Mouse (Mus musculus): ENCODE data around the gene Togaram2. TPM values are rescaled to one million over a fixed set of nuclear protein-coding genes. Genes with fewer than 3 reads are reported as not detected.
A peak's percentile ranks its signal among the peaks of the same experiment; 100 is the strongest.
"Not testable (repeated sequence)": the region's sequence is repeated elsewhere in the genome, so short reads cannot be mapped to it uniquely, and the experiment has no call there.

The Togaram2 gene
- 0.22 and 0.52 TPM in 2 replicates for polyA plus RNA-seq (2015; fragmentation: Nextera tagmentation; extraction: Ambion mirVana)

DNA sequence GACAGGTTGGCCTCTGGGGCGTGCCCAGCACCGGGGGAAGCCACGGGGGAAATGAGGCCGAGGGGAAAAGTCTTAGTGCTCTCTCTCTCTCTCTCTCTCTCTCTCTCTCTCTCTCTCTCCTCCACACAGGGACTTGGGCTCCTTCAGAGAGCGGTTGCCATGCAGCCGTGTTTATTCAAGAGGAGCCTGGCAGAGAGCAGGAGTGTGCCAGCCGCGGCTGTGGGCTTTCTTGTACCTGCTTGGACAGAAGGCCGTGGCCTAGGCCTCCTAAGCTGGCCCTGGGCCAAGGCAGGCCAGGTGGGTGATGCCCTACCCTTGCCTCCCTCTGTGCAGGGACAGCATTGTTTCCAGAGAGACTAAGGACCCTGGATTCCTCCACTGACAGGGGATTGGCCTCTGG, at the start of gene Togaram2:
Gene Togaram2, plus strand, starts transcription at position 170 of the 400 bp plus-strand sequence.
- H3K27ac ChIP-seq: no peak within 1 kb of the TSS
- H3K9me3 ChIP-seq (replicated peaks): no peaks in the 10 kb centered on the region; the same call in 1 of the 2 replicates
- no peak within 1 kb of the TSS for H3K9ac ChIP-seq
- 0 out of 2 replicates have a peak, but pooled peaks have one; percentile 11 for ATAC-seq
- peaks cover 15% of the 10 kb centered on the region for H3K4me1 ChIP-seq
- no peaks in the 10 kb centered on the region for H3K27me3 ChIP-seq
- no peak within 1 kb of the TSS for H3K4me2 ChIP-seq
- H3K4me3 ChIP-seq: no peak within 1 kb of the TSS
- no peaks in the 10 kb centered on the region for H3K36me3 ChIP-seq (ENCODE audit: poor library complexity, severe bottlenecking)
- 45% methylated on average over 9 of the region's 9 CpGs for WGBS

DNA sequence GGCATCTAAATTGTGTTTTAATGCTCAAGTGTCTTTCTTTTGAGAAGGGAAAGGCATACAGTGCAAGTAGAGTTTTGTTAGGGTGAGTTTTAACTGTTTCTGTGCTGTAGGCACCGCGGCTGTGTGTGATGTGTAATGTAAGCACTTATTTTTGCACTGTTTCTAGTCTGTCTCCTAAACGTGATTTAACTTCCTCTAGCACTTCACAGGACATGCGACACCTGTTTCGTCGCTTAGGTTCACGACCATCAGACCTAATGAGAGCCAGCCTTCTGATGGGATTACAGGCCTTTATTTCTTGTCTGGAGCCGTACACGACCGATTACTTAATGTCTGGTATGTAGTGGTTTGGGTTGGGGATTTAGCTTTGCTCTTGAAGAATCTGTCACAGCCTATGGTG, 41.3 kb upstream of the Togaram2 start:
- H3K36me3 ChIP-seq (ENCODE audit: poor library complexity, severe bottlenecking): peaks cover 85% of the 10 kb centered on the region

DNA sequence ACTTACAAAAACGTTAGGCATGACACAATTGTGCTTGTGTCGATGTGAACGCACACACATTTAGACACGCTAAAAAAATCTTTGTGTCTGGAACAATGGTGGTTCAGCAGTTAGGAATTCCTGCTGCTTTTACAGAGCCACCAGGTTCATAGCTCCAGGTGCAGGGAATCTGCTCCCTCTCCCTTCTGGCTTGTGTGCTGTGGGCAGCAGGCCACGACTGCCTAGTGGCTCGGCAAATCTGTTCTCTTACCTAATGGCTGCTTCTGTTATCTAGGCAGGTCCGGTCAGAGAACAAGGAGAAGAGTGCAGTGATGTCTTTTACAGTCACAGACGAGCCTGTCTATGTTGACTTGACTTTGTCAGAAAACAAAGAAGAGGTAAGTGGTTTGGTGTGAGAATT, 39.7 kb upstream of the Togaram2 start:
- no peak for ATAC-seq
- H3K27me3 ChIP-seq: no peaks in the 10 kb centered on the region
- WGBS: 88% methylated on average over 8 of the region's 8 CpGs
- no peak overlapping the region for H3K27ac ChIP-seq
- no peak overlapping the region for H3K4me3 ChIP-seq
- H3K36me3 ChIP-seq (ENCODE audit: poor library complexity, severe bottlenecking): peaks cover 86% of the 10 kb centered on the region
- no peak overlapping the region for H3K4me2 ChIP-seq
- H3K4me1 ChIP-seq: no peaks in the 10 kb centered on the region
- no peaks in the 10 kb centered on the region for H3K9me3 ChIP-seq (replicated peaks)
- no peak overlapping the region for H3K9ac ChIP-seq

More for the DNA sequence above, 41.3 kb upstream of the Togaram2 start:
- WGBS: 89% methylated on average over 10 of the region's 10 CpGs
- H3K9me3 ChIP-seq (replicated peaks): no peaks in the 10 kb centered on the region
- no peak overlapping the region for H3K4me3 ChIP-seq
- H3K27me3 ChIP-seq: no peaks in the 10 kb centered on the region
- H3K4me1 ChIP-seq: no peaks in the 10 kb centered on the region
- H3K27ac ChIP-seq: no peak overlapping the region
- no peak overlapping the region for H3K4me2 ChIP-seq
- no peak overlapping the region for H3K9ac ChIP-seq
- no peak for ATAC-seq

DNA sequence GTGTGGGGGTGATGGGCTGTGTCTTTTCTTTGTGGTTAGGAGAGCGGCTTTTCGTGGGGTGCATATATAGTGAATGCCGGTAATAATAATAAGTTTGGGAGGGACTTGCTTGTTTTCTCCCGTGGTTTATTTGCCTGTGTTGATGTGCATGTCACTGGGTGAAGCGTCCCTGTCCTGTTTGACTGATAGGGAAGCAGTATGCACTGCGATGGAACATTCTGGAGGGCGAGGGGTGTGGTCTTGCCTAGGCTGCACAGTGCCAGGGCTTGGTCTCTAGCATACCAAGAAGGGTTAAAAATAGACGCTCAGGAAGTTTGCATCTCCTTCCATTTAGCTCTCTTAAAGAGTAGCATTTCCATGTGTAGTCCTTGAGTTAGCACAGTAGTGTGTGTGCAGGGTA, 36.3 kb upstream of the Togaram2 start:
- WGBS: 93% methylated on average over 8 of the region's 8 CpGs
- no peak overlapping the region for H3K4me2 ChIP-seq
- H3K9ac ChIP-seq: no peak overlapping the region
- no peak overlapping the region for H3K4me3 ChIP-seq
- no peaks in the 10 kb centered on the region for H3K4me1 ChIP-seq
- H3K27ac ChIP-seq: no peak overlapping the region
- H3K27me3 ChIP-seq: no peaks in the 10 kb centered on the region
- ATAC-seq: no peak
- peaks cover 91% of the 10 kb centered on the region for H3K36me3 ChIP-seq (ENCODE audit: poor library complexity, severe bottlenecking)
- H3K9me3 ChIP-seq (replicated peaks): no peaks in the 10 kb centered on the region

DNA sequence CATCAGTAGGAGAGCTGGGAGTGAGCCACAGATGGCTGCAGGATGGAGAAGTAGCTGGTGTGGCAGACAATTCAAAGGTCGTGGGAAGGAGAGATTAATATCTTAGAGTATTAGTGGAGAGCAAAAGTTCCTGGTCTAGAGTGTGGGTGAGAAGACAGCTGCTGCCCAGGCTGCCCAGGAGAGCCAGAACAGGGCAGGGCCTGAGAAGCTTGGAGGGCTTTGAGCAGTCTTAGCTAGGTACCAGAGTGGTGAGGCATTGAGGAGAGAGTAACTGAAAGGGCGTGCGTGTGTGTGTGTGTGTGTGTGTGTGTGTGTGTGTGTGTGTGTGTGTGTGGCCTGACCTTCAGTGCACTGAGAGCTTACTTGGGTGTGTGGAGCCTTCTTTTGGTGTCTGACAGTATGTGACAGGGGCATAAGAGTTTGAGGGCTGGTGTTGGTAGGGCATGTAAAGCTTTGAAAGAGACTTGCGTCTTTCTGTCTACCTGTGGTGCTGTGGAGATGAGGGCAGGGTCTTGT, 35.3 kb upstream of the Togaram2 start:
- Histone ChIP-seq H3K36me3 (ENCODE audit: poor library complexity, severe bottlenecking) (peaks cover 94% of the 10 kb centered on the region), H3K9ac (no peak overlapping the region), H3K4me2 (no peak overlapping the region), H3K4me3 (no peak overlapping the region), H3K27ac (no peak overlapping the region), H3K27me3 (no peaks in the 10 kb centered on the region), H3K4me1 (no peaks in the 10 kb centered on the region), H3K9me3 (replicated peaks) (no peaks in the 10 kb centered on the region)
- no peak for ATAC-seq
- 97% methylated on average over 3 of the region's 4 CpGs for WGBS

DNA sequence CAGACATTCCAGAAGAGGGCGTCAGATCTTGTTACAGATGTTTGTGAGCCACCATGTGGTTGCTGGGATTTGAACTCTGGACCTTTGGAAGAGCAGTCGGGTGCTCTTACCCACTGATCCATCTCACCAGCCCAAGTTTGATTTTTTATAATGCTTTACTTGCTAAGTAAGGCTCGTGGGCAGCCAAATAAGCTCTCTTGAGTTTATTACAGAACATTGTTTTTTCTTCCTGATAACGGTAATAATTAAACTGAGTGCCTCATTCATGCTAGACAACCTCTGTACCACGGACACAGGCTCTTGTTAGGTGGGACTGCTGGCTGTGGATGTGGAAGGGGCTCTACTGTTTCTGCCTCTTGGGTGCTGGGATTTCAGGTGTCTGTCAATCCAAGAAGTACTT, 34.0 kb upstream of the Togaram2 start:
- not testable (repeated sequence) for H3K4me3 ChIP-seq; H3K9me3 ChIP-seq (replicated peaks); H3K4me2 ChIP-seq; H3K27ac ChIP-seq; H3K9ac ChIP-seq; ATAC-seq; H3K27me3 ChIP-seq; H3K4me1 ChIP-seq
- 83% methylated on average over 5 of the region's 5 CpGs for WGBS
- H3K36me3 ChIP-seq (ENCODE audit: poor library complexity, severe bottlenecking): peaks cover 89% of the 10 kb centered on the region

DNA sequence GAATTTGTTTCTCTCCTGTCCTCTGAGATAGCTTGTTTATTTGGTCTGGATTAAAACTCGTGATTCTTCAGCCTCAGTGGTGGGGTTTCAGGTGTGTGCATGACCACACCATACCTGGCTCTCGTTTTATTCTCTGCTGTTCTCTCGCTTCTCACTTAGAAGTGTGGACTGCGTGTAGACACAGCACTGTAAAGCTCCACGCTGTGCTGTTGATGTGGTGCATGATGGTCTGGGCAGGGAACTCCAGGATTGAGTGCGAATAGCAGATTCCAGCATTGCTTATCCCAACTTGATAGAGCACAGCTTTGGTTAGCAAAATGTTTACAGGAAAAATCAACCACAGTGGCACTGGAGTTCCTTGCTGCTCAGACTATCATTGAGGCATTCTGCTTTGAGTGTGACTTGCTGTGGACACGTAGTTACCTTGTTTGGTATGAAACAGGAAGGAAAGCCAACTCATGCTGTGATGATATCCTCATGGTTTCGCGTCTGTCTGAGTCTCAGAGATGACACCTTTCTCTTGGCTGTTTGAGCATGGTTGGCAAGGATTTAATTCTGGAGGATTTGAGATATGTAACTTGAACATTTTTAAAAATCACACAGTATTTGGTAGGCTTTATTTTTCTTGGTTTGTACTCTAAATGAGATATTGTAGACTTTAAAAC, 32.5 kb upstream of the Togaram2 start:
- Histone ChIP-seq H3K27ac (no peak overlapping the region), H3K4me1 (no peaks in the 10 kb centered on the region), H3K9me3 (replicated peaks) (no peaks in the 10 kb centered on the region), H3K27me3 (no peaks in the 10 kb centered on the region), H3K4me3 (no peak overlapping the region), H3K9ac (no peak overlapping the region), H3K4me2 (no peak overlapping the region), H3K36me3 (ENCODE audit: poor library complexity, severe bottlenecking) (peaks cover 87% of the 10 kb centered on the region)
- no peak for ATAC-seq
- WGBS: 90% methylated on average over 9 of the region's 9 CpGs

DNA sequence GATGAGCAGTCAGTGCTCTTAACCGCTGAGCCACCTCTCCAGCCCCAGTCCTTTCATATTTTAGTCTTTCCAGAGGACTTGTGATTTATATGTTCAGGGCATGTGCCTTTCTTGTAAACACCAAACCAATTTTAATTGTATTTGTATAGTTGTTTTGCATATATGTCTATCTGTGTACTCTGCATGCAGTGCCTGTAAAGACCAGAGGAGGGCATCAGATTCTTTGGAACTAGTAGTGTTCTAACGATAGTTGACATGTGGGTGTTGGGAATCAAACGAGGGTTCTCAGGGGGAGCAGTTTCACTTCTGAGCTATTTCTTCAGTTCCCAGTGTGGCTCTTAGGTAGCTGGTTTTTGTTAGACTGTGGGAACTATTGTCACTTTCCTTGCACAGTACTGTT, 30.9 kb upstream of the Togaram2 start:
- Histone ChIP-seq H3K4me3 (no peak overlapping the region), H3K27me3 (no peaks in the 10 kb centered on the region), H3K4me1 (no peaks in the 10 kb centered on the region), H3K36me3 (ENCODE audit: poor library complexity, severe bottlenecking) (peaks cover 83% of the 10 kb centered on the region), H3K27ac (no peak overlapping the region), H3K9ac (no peak overlapping the region), H3K9me3 (replicated peaks) (no peaks in the 10 kb centered on the region), H3K4me2 (no peak overlapping the region)
- 95% methylated on average over 3 of the region's 3 CpGs for WGBS
- ATAC-seq: no peak

DNA sequence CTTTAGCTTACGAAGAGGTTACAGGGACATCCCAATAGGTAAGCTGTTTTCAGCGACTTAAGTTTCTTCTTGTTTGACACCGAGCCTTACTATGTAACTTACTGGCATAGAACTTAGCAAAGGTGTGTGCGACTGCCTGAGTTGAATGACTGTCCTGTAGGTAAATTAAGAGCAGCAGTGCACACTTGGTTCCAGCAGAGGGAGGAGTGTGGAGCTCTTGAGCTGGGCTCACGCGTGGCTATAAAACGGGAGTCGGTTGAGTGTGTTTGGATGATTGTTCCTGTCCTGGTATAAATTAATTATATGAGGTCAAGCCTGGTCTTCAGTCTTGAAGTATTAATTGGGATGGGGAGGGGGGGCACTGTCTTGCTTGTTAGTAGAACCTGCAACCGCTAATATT, 23.1 kb upstream of the Togaram2 start:
- Histone ChIP-seq H3K9me3 (replicated peaks) (no peaks in the 10 kb centered on the region), H3K4me3 (no peak overlapping the region), H3K4me1 (no peaks in the 10 kb centered on the region), H3K9ac (no peak overlapping the region), H3K27ac (no peak overlapping the region), H3K36me3 (ENCODE audit: poor library complexity, severe bottlenecking) (peaks cover 71% of the 10 kb centered on the region), H3K4me2 (no peak overlapping the region), H3K27me3 (no peaks in the 10 kb centered on the region)
- no peak for ATAC-seq
- 94% methylated on average over 9 of the region's 9 CpGs for WGBS

DNA sequence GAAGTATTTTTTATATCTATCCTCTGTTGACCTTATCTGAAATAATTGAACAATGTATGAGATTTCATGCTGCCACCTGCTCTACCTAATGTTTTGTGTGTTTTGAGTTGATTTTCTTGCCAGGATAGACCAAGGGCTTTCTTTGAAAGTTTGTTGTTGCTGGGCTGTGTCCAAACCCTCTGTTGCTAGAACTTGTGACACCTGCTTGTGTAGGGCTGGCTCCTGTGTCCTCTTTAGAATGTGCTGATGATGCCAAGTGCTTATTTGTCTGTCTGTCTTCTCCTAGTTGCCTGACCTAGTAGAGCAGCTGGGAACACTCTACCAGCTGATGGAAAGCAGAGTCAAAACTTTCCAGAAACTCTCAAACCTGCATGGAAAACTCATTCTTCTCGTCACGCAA, 20.6 kb upstream of the Togaram2 start:
- 88% methylated on average over 2 of the region's 2 CpGs for WGBS
- peaks cover 68% of the 10 kb centered on the region for H3K36me3 ChIP-seq (ENCODE audit: poor library complexity, severe bottlenecking)
- no peaks in the 10 kb centered on the region for H3K4me1 ChIP-seq
- H3K27ac ChIP-seq: no peak overlapping the region
- no peaks in the 10 kb centered on the region for H3K9me3 ChIP-seq (replicated peaks)
- no peak overlapping the region for H3K9ac ChIP-seq
- no peak for ATAC-seq
- H3K4me3 ChIP-seq: no peak overlapping the region
- no peak overlapping the region for H3K4me2 ChIP-seq
- H3K27me3 ChIP-seq: no peaks in the 10 kb centered on the region

DNA sequence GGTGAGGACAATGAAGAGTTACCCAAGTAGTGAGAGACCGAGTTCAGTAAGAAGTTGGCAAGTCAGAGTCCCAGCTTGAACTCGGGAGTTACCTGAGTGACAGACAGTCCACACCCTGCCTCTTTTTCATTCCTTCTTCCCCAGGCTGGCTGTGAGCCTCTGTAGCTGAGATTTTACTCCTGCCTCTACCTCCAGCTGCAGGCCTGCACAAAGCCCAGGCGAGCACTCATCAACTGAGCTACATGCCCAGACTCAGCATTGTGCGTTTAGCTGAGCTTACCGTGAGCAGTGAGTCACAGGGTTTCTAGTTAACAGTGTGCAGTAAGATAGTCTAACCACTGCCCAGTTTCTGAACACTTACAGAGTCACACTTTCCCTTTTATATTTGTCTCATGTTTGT, 20.1 kb upstream of the Togaram2 start:
- no peaks in the 10 kb centered on the region for H3K4me1 ChIP-seq
- no peaks in the 10 kb centered on the region for H3K9me3 ChIP-seq (replicated peaks)
- no peak overlapping the region for H3K4me3 ChIP-seq
- WGBS: 90% methylated on average over 5 of the region's 5 CpGs
- H3K27me3 ChIP-seq: no peaks in the 10 kb centered on the region
- H3K36me3 ChIP-seq (ENCODE audit: poor library complexity, severe bottlenecking): peaks cover 71% of the 10 kb centered on the region
- no peak overlapping the region for H3K4me2 ChIP-seq
- H3K27ac ChIP-seq: no peak overlapping the region
- H3K9ac ChIP-seq: no peak overlapping the region
- ATAC-seq: no peak

DNA sequence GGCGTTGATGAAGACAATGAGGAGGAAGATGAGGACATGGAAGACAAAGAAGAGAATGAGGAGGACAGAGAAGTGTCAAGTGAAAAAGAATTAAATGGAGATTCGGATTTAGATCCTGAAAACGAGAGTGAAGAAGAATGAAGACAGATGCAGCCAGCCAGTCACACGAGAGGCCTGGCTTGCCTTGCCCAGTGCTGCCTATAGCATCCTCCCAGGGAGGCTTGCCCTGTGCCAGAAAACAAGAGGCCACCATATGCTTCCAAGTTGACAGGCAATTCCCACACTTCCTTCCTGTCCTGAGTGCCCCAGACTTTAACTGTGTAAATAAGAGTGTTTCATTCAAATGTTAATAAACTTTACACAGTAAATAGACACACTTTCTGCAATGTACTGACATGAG, 15.5 kb upstream of the Togaram2 start:
- no peaks in the 10 kb centered on the region for H3K4me1 ChIP-seq
- no peak overlapping the region for H3K9ac ChIP-seq
- H3K27me3 ChIP-seq: no peaks in the 10 kb centered on the region
- no peak overlapping the region for H3K4me2 ChIP-seq
- peaks cover 42% of the 10 kb centered on the region for H3K36me3 ChIP-seq (ENCODE audit: poor library complexity, severe bottlenecking)
- no peaks in the 10 kb centered on the region for H3K9me3 ChIP-seq (replicated peaks)
- ATAC-seq: no peak
- H3K4me3 ChIP-seq: no peak overlapping the region
- no peak overlapping the region for H3K27ac ChIP-seq
- 80% methylated on average over 4 of the region's 4 CpGs for WGBS

DNA sequence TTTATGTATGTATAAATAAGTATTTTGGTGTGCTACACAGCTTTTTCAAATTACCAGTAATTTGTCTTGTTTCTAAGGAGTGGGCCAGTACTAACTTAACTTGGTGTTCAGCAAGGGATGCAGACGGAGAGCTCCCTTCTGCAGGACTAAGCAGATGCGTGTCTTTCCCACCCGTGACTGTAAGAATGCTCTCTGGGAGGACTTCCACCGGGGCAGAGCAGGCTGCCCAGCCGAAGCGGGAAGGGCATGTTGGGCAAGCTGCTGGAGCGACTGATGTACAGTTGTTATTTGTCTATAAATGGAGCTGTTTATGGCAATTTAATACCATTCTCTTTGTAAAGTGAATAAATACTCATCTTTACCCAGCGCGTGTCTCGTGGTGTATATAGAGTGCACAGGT, 14.4 kb upstream of the Togaram2 start:
- H3K4me1 ChIP-seq: no peaks in the 10 kb centered on the region
- no peaks in the 10 kb centered on the region for H3K27me3 ChIP-seq
- H3K36me3 ChIP-seq (ENCODE audit: poor library complexity, severe bottlenecking): peaks cover 33% of the 10 kb centered on the region
- H3K4me2 ChIP-seq: no peak overlapping the region
- no peak for ATAC-seq
- H3K9me3 ChIP-seq (replicated peaks): no peaks in the 10 kb centered on the region
- no peak overlapping the region for H3K9ac ChIP-seq
- no peak overlapping the region for H3K27ac ChIP-seq
- H3K4me3 ChIP-seq: no peak overlapping the region
- WGBS: 94% methylated on average over 10 of the region's 10 CpGs

Measured in forebrain, embryonic 13.5 days (tissue).